Mouse (Mus musculus) embryonic fibroblast, embryonic 13.5 days (primary cell): ENCODE measurements around the gene 5730522E02Rik.

ENCODE experiments used
- CTCF ChIP-seq: IDR thresholded peaks from 2 replicates; pipeline ENCODE4 v1.5.1; 2011; ENCODE audit warnings: mild to moderate bottlenecking, control low read depth, low read length, moderate library complexity, borderline replicate concordance; ENCODE audit not compliant: insufficient read depth
- POLR2A ChIP-seq: IDR thresholded peaks from 2 replicates; pipeline ENCODE4 v1.6.1; 2011; ENCODE audit warnings: low read depth, mild to moderate bottlenecking, control low read depth, low read length, moderate library complexity

- TF ChIP-seq CTCF: no peak
- TF ChIP-seq POLR2A: no peak
These were observed 89.6 kb downstream of the 5730522E02Rik start for GRCm38 (mm10) chr11:26120781-26121557.
